Mouse (Mus musculus) lung, postnatal 0 days (tissue): ENCODE data around the gene Klhdc10. TPM values are rescaled to one million over a fixed set of nuclear protein-coding genes. Genes with fewer than 3 reads are reported as not detected.
A peak's percentile ranks its signal among the peaks of the same experiment; 100 is the strongest.

Experiments
- ATAC-seq: fragments of 200-750 bp; cut with Nextera tagmentation; 2 replicates; pipeline ENCODE4 v1.8.0; 2017; ENCODE audit warnings: moderate library complexity
- DNase-seq: peaks from one replicate; pipeline ENCODE4 v3.0.0-alpha.2; 2016; ENCODE audit warnings: low spot score
- H3K27ac ChIP-seq: fragments of 300-500 bp; sonication (generic); 2 replicates; pipeline ENCODE4 v1.5.1; 2014; ENCODE audit warnings: antibody characterized with exemption, mild to moderate bottlenecking, low read length, mixed read lengths
- H3K27me3 ChIP-seq: fragments of 300-500 bp; sonication (generic); replicated peaks from 2 replicates; pipeline ENCODE4 v1.6.1; 2014; ENCODE audit warnings: low read length, mixed read lengths; ENCODE audit not compliant: insufficient read depth
- H3K36me3 ChIP-seq: fragments of 300-500 bp; sonication (generic); 2 replicates; pipeline ENCODE4 v1.6.1; 2014; ENCODE audit warnings: low read length, mixed read lengths; ENCODE audit not compliant: insufficient read depth
- H3K4me1 ChIP-seq: fragments of 300-500 bp; sonication (generic); 2 replicates; pipeline ENCODE4 v1.6.1; 2014; ENCODE audit warnings: antibody characterized with exemption, low read depth, low read length, mixed read lengths; ENCODE audit not compliant: insufficient read depth
- H3K4me2 ChIP-seq: fragments of 300-500 bp; sonication (generic); replicated peaks from 2 replicates; pipeline ENCODE4 v1.6.1; 2014; ENCODE audit warnings: low read depth, mild to moderate bottlenecking, low read length, moderate library complexity, mixed read lengths
- H3K4me3 ChIP-seq: fragments of 300-500 bp; sonication (generic); 2 replicates; pipeline ENCODE4 v1.5.1; 2014; ENCODE audit warnings: low read depth, low read length
- H3K9ac ChIP-seq: fragments of 300-500 bp; sonication (generic); replicated peaks from 2 replicates; pipeline ENCODE4 v1.6.1; 2014; ENCODE audit warnings: low read depth, mild to moderate bottlenecking
- H3K9me3 ChIP-seq: fragments of 300-500 bp; sonication (generic); 2 replicates; pipeline ENCODE4 v1.6.1; 2016; ENCODE audit warnings: low read length, mixed read lengths
- CTCF ChIP-seq: IDR thresholded peaks from 2 replicates; pipeline ENCODE4 v1.5.1; 2016; ENCODE audit warnings: antibody characterized with exemption, mild to moderate bottlenecking
- EP300 ChIP-seq: IDR thresholded peaks from 2 replicates; pipeline ENCODE4 v1.6.1; 2016; ENCODE audit warnings: antibody characterized with exemption, mild to moderate bottlenecking, control low read depth
- WGBS: fragments of 180-500 bp; shearing (Covaris S2); extraction: QIAGEN DNeasy Blood & Tissue Kit; methylation state at CpG from one replicate; pipeline ENCODE4 v1.1.7; 2014; 5-methylcytosine and 5-hydroxymethylcytosine counted together
- polyA plus RNA-seq: library from polyadenylated mRNA; unstranded; fragments of >200 nt; fragmentation: Nextera tagmentation; extraction: Ambion mirVana; gene quantifications from 2 replicates; pipeline ENCODE4 v1.2.1, GENCODE M21; 2015

The Klhdc10 gene
- 7.9 and 8.9 TPM in 2 replicates for polyA plus RNA-seq

DNA sequence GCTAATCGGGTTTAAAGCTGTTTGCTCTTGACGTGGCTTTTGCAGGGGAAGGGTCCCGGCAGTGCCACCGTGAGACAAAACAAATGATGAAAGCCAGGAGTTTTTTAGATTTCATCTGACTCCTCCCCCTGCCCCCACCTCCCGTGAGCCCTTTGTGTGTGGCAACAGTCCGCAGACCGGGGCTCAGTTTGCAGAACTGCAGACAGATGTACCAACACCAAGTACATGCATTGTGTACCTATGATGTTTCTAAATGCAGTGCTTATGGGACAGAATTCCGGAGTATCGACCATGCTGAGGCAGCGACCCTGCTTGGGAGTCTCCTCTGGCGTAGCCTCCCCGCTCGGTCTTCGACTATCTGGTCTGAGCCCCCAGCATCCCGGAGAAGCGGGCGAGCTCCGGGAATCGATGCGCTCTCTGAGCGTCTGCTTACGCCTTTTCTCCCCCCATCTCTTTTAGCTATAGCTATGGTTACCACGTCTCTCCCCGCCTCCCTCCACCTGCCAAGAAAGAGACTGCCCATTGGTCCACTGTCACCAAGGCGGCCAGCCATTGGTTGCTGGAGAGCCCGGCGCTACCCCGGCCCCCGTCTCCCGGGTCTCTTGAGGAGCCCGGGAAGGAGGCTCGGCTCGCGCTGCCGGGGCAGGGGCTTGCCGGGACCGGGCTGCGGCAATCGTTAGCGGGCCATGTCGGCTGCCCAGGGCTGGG lies at the start of gene Klhdc10:
Gene Klhdc10 (plus strand): TSS at position 561 of the 708 bp plus-strand sequence.
- H3K27me3 ChIP-seq, result no peaks in the 10 kb centered on the region
- no peaks in the 10 kb centered on the region for H3K4me1 ChIP-seq
- peak within 1 kb of the TSS; percentile 62 for H3K4me2 ChIP-seq
- WGBS, result under 1% methylated on average over 37 of the region's 41 CpGs
- no peaks in the 10 kb centered on the region for H3K36me3 ChIP-seq
- TF ChIP-seq EP300 (peak; percentile 88), CTCF (no peak)
- peak within 1 kb of the TSS; percentile 74 for H3K9ac ChIP-seq
- H3K4me3 ChIP-seq, result peak within 1 kb of the TSS; percentile 93
- peak within 1 kb of the TSS; percentile 89 for H3K27ac ChIP-seq
- peak; percentile 100 for ATAC-seq
- peak; percentile 99 for DNase-seq
- no peaks in the 10 kb centered on the region for H3K9me3 ChIP-seq

DNA sequence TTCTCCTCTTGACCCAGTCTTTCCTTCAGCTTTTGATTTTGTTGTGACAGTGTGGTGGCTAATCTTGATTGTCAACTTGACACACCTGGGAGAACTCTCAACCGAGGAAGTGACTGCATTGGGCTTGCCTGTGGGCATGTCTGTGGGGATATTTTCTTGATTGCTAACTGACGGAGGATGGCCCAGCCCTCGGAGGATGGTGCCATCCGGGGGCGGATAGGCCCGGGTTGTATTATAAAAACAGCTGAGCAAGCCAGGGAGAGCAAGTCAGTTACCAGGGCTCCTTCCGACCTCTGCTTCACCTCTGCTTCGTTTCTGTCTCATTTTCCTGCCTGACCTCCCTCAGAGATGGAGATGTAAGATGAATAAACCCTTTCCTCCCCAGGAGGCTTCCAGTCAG lies 48.9 kb upstream of the Klhdc10 start:
- DNase-seq (no peak), ATAC-seq (no peak)
- Histone ChIP-seq H3K9me3 (no peaks in the 10 kb centered on the region), H3K4me1 (no peaks in the 10 kb centered on the region), H3K4me2 (no peak overlapping the region), H3K27ac (no peak overlapping the region), H3K27me3 (no peaks in the 10 kb centered on the region), H3K4me3 (no peak overlapping the region), H3K9ac (no peak overlapping the region), H3K36me3 (no peaks in the 10 kb centered on the region)
- WGBS, result 37% methylated on average over 8 of the region's 8 CpGs
- TF ChIP-seq EP300, result no peak
- no peak for TF ChIP-seq CTCF

DNA sequence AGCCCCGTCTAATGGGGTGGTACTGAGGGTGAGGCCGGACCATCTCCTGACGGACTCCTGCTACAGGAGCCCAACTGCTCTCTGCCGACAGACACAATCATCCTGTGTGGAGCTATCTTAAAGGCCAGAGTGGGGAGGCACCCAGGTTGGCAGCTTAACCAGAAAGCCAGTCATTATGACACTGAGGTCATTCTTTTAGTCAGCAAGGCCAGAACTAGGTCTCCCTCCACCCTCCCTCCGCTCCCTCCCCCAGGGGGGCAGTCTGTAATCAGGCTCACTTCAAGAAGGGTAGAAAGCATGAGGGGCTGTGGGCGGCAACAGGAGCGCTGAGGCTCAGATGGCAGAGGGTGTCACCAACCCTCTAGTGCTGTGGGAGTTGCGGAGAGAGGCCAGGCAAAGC lies 48.0 kb upstream of the Klhdc10 start:
- Histone ChIP-seq H3K27ac (no peak overlapping the region), H3K4me3 (no peak overlapping the region), H3K36me3 (no peaks in the 10 kb centered on the region), H3K9ac (no peak overlapping the region), H3K4me2 (no peak overlapping the region), H3K27me3 (no peaks in the 10 kb centered on the region), H3K4me1 (no peaks in the 10 kb centered on the region), H3K9me3 (no peaks in the 10 kb centered on the region)
- WGBS, result 76% methylated on average over 8 of the region's 8 CpGs
- no peak for TF ChIP-seq EP300
- TF ChIP-seq CTCF, result no peak
- DNase-seq (no peak), ATAC-seq (no peak)

DNA sequence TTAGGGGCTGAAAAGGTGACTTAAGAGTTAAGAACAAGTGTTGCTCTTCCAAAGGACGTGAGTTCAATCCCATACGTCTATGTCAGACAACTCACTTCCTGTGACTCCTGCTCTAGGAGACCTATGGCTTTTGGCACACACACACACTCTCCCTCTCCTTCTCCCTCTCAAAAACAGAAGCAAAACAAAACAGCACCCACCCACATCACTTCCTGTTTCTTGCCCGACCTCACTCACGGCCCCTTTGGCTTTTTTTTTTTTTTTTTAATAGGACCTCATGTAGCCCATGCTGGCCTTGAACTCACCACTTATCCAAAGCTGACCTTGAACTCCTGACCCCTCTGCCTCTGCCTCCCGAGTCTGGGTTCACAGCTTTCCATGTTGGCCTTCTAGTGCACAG lies 46.9 kb upstream of the Klhdc10 start:
- no peak for TF ChIP-seq EP300
- TF ChIP-seq CTCF, result no peak
- Histone ChIP-seq H3K27ac (no peak overlapping the region), H3K9me3 (no peaks in the 10 kb centered on the region), H3K4me3 (no peak overlapping the region), H3K27me3 (no peaks in the 10 kb centered on the region), H3K4me1 (no peaks in the 10 kb centered on the region), H3K9ac (no peak overlapping the region), H3K36me3 (no peaks in the 10 kb centered on the region), H3K4me2 (no peak overlapping the region)
- ATAC-seq (peak; percentile 46; the same call in 1 of the 2 replicates), DNase-seq (peak; percentile 65)
- WGBS, result 18% methylated on average over 5 of the region's 5 CpGs

DNA sequence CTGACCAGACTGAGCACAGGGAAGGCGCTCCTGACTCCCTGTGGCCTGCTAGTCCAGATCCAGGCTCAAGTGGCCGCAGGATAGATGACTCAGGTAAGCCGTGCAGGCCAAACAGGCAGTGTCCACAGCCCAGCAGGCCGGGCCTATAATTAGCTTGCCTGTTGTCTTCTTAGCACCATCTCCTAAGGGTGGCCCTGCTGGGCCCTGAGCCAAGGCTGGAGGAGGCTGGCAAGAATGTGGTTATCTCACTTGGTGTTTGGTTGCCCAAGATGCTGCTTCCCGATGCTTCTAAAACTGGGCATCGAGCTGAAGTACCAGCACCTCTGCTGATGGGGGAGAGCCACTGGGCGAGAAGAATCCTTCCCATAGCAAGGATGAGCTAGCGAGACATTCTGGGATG lies 46.0 kb upstream of the Klhdc10 start:
- Histone ChIP-seq H3K36me3 (no peaks in the 10 kb centered on the region), H3K27ac (no peak overlapping the region), H3K4me1 (no peaks in the 10 kb centered on the region), H3K9ac (no peak overlapping the region), H3K9me3 (no peaks in the 10 kb centered on the region), H3K4me2 (no peak overlapping the region), H3K27me3 (no peaks in the 10 kb centered on the region), H3K4me3 (no peak overlapping the region)
- no peak for DNase-seq
- ATAC-seq, result no peak
- 69% methylated on average over 8 of the region's 8 CpGs for WGBS
- TF ChIP-seq EP300 (no peak), CTCF (no peak)

DNA sequence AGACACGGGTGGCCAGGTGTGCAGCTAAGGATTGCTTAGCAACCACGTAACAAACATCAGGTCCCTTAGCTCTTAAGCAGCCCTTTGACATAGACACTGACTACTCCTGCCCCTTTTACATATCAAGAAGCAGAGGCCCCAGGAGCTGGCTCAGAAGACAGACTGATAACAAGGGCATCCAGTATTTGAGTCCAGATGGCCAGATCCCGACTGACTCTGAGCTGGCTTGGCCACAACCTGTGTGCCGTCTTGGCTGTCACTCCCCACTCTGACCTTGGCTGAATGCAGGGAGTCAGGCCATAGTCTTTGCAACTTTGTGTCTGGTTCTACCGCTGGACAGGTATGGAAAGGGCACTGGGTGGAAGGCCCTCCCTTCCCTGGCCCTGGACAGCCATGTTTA lies 45.5 kb upstream of the Klhdc10 start:
- Histone ChIP-seq H3K9ac (no peak overlapping the region), H3K4me1 (no peaks in the 10 kb centered on the region), H3K36me3 (no peaks in the 10 kb centered on the region), H3K27me3 (no peaks in the 10 kb centered on the region), H3K9me3 (no peaks in the 10 kb centered on the region), H3K4me3 (no peak overlapping the region), H3K4me2 (no peak overlapping the region), H3K27ac (no peak overlapping the region)
- TF ChIP-seq CTCF, result no peak
- TF ChIP-seq EP300, result no peak
- ATAC-seq (no peak), DNase-seq (no peak)
- 66% methylated on average over 5 of the region's 5 CpGs for WGBS
